Mouse (Mus musculus) brain, embryonic 14.5 days (tissue): Measurements from ENCODE around the gene Zfp326.

Source experiments
- CTCF ChIP-seq: fragments of 200-500 bp; IDR thresholded peaks from 2 replicates; pipeline ENCODE4 v1.5.1; 2012; ENCODE audit warnings: inconsistent platforms, mild to moderate bottlenecking, moderate library complexity, borderline replicate concordance; ENCODE audit not compliant: insufficient read depth, insufficient read length; ENCODE audit errors: extremely low read depth
- POLR2A ChIP-seq: fragments of 200-500 bp; IDR thresholded peaks from 2 replicates; pipeline ENCODE4 v1.6.1; 2012; ENCODE audit warnings: mild to moderate bottlenecking, inconsistent platforms, borderline replicate concordance; ENCODE audit not compliant: poor library complexity, insufficient read depth, insufficient read length, severe bottlenecking; ENCODE audit errors: extremely low read depth

DNA sequence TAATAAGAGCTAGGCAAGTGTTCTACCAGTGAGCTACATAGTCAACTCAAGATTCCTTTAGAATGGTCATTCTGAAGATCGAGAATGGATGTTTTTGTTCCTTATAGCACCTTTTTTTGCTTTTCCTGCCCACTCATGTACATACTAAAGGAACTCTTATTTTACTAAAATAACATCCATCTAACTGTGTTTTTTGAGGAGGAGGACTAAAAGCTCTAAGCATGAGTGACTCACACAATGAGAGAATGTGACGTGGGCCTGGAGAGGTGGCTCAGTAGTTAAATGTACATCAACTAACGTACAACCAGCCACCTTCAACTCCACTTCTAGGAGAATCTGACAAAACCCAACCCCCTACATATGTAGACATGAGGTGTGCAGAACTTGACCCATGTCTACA, 33.3 kb downstream of the Zfp326 start:
- TF ChIP-seq CTCF (no peak), POLR2A (no peak)
